Mouse (Mus musculus) MEL (cell line): ENCODE results near the gene Uxt. TPM values are rescaled to one million over a fixed set of nuclear protein-coding genes. Genes with fewer than 3 reads are reported as not detected.
A peak's percentile ranks its signal among the peaks of the same experiment; 100 is the strongest.

Experiments used
- DNase-seq: peaks from one replicate; pipeline ENCODE4 v3.0.0; 2011; ENCODE audit warnings: low read depth, low spot score
- H3K27ac ChIP-seq: 2 replicates; pipeline ENCODE4 v1.5.1; 2012; ENCODE audit warnings: low read depth, mild to moderate bottlenecking, control low read depth, low read length, moderate library complexity; ENCODE audit not compliant: control insufficient read depth
- H3K27me3 ChIP-seq, 2 experiments: fragments of 150-350 bp in 1 of 2; sonication (generic) in 1 of 2; 2 replicates each; pipeline ENCODE4 v1.6.1; 2012; ENCODE audit warnings: low read length in 2 of 2, mild to moderate bottlenecking in 2 of 2, improper control_type of control experiment in 1 of 2, moderate library complexity in 1 of 2; ENCODE audit not compliant: insufficient read depth in 2 of 2, control insufficient read depth in 1 of 2
- H3K36me3 ChIP-seq, 2 experiments: 2 replicates each; pipeline ENCODE4 v1.6.1; 2012 to 2014; ENCODE audit warnings: low read length in 2 of 2, improper control_type of control experiment in 1 of 2, inconsistent platforms in 1 of 2, mild to moderate bottlenecking in 1 of 2; ENCODE audit not compliant: insufficient read depth in 2 of 2, control insufficient read depth in 1 of 2
- H3K4me1 ChIP-seq, 2 experiments: fragments of 150-350 bp in 1 of 2; sonication (generic) in 1 of 2; 2 replicates each; pipeline ENCODE4 v1.6.1; 2012; ENCODE audit warnings: low read length in 2 of 2, improper control_type of control experiment in 1 of 2, mild to moderate bottlenecking in 1 of 2; ENCODE audit not compliant: insufficient read depth in 2 of 2, control insufficient read depth in 1 of 2
- H3K4me3 ChIP-seq, 2 experiments: fragments of 150-350 bp in 1 of 2; sonication (generic) in 1 of 2; 2 replicates each; pipeline ENCODE4 v1.5.1; 2012; ENCODE audit warnings: low read depth in 2 of 2, low read length in 2 of 2, mild to moderate bottlenecking in 2 of 2, moderate library complexity in 2 of 2, control low read depth in 1 of 2, improper control_type of control experiment in 1 of 2; ENCODE audit not compliant: control insufficient read depth in 1 of 2, insufficient read depth in 1 of 2
- H3K79me2 ChIP-seq: 2 replicates; pipeline ENCODE4 v1.6.1; 2012; ENCODE audit warnings: mild to moderate bottlenecking, low read length, moderate library complexity; ENCODE audit not compliant: control insufficient read depth, poor library complexity, insufficient read depth
- H3K9ac ChIP-seq: 2 replicates; pipeline ENCODE4 v1.6.1; 2012; ENCODE audit warnings: low read depth, mild to moderate bottlenecking, control low read depth, low read length, moderate library complexity; ENCODE audit not compliant: control insufficient read depth, poor library complexity, severe bottlenecking
- H3K9me3 ChIP-seq: fragments of 150-350 bp; sonication (generic); replicated peaks from 2 replicates; pipeline ENCODE4 v1.6.1; 2012; ENCODE audit warnings: mild to moderate bottlenecking, low read length, improper control_type of control experiment, moderate library complexity; ENCODE audit not compliant: insufficient read depth
- BHLHE40 ChIP-seq: IDR thresholded peaks from 2 replicates; pipeline ENCODE4 v1.6.1; 2012; ENCODE audit warnings: low read depth, mild to moderate bottlenecking, inconsistent platforms, low read length, improper control_type of control experiment, borderline replicate concordance
- CHD1 ChIP-seq: IDR thresholded peaks from 2 replicates; pipeline ENCODE4 v1.6.1; 2012; ENCODE audit warnings: low read depth, mild to moderate bottlenecking, inconsistent platforms, low read length, improper control_type of control experiment
- CHD2 ChIP-seq: IDR thresholded peaks from 2 replicates; pipeline ENCODE4 v1.6.1; 2011; ENCODE audit warnings: low read length, improper control_type of control experiment
- CTCF ChIP-seq, 3 experiments: IDR thresholded peaks in 2 of 3; conservative IDR thresholded peaks in 1 of 3; 2 replicates each; pipeline ENCODE4 v1.5.1; 2011 to 2012; ENCODE audit warnings: low read length in 3 of 3, low read depth in 2 of 3, mild to moderate bottlenecking in 2 of 3, improper control_type of control experiment in 1 of 3, inconsistent platforms in 1 of 3, mixed read lengths in 1 of 3, moderate library complexity in 1 of 3; ENCODE audit not compliant: control insufficient read depth in 1 of 3, insufficient read depth in 1 of 3, poor library complexity in 1 of 3, severe bottlenecking in 1 of 3
- ELF1 ChIP-seq: IDR thresholded peaks from 2 replicates; pipeline ENCODE4 v1.6.1; 2014; ENCODE audit warnings: low read depth, mild to moderate bottlenecking, inconsistent platforms, low read length, improper control_type of control experiment, moderate library complexity
- EP300 ChIP-seq, 2 experiments: IDR thresholded peaks; 2 replicates each; pipeline ENCODE4 v1.6.1; 2011; ENCODE audit warnings: improper control_type of control experiment in 2 of 2, low read length in 2 of 2, low read depth in 1 of 2, mild to moderate bottlenecking in 1 of 2
- GABPA ChIP-seq: IDR thresholded peaks from 2 replicates; pipeline ENCODE4 v1.6.1; 2012; ENCODE audit warnings: low read depth, mild to moderate bottlenecking, inconsistent platforms, low read length, improper control_type of control experiment, moderate library complexity
- GATA1 ChIP-seq: IDR thresholded peaks from 2 replicates; pipeline ENCODE4 v1.6.1; 2011; ENCODE audit warnings: low read depth, low read length, improper control_type of control experiment
- JUND ChIP-seq: IDR thresholded peaks from 2 replicates; pipeline ENCODE4 v1.6.1; 2011; ENCODE audit warnings: low read depth, mild to moderate bottlenecking, improper control_type of control experiment, low read length
- MAFK ChIP-seq: IDR thresholded peaks from 2 replicates; pipeline ENCODE4 v1.6.1; 2011; ENCODE audit warnings: low read depth, mild to moderate bottlenecking, low read length, improper control_type of control experiment, borderline replicate concordance
- MAX ChIP-seq: IDR thresholded peaks from 2 replicates; pipeline ENCODE4 v1.6.1; 2011; ENCODE audit warnings: low read length, improper control_type of control experiment
- MAZ ChIP-seq: IDR thresholded peaks from 2 replicates; pipeline ENCODE4 v1.6.1; 2012; ENCODE audit warnings: low read depth, mild to moderate bottlenecking, inconsistent platforms, low read length, improper control_type of control experiment
- MEF2A ChIP-seq: IDR thresholded peaks from 2 replicates; pipeline ENCODE4 v1.6.1; 2014; ENCODE audit warnings: low read depth, mild to moderate bottlenecking, inconsistent platforms, low read length, improper control_type of control experiment; ENCODE audit not compliant: poor library complexity, insufficient replicate concordance, severe bottlenecking; ENCODE audit errors: extremely low read depth
- MYB ChIP-seq: IDR thresholded peaks from 2 replicates; pipeline ENCODE4 v1.6.1; 2011; ENCODE audit warnings: mild to moderate bottlenecking, low read depth, low read length, improper control_type of control experiment
- MYC ChIP-seq: IDR thresholded peaks from 2 replicates; pipeline ENCODE4 v1.6.1; 2011; ENCODE audit warnings: low read depth, mild to moderate bottlenecking, low read length, improper control_type of control experiment, moderate library complexity
- NRF1 ChIP-seq: IDR thresholded peaks from 2 replicates; pipeline ENCODE4 v1.6.1; 2014; ENCODE audit warnings: low read depth, mild to moderate bottlenecking, inconsistent platforms, low read length, improper control_type of control experiment, moderate library complexity; ENCODE audit not compliant: poor library complexity, insufficient read depth, severe bottlenecking
- POLR2A ChIP-seq, 2 experiments: IDR thresholded peaks; 2 replicates each; pipeline ENCODE4 v1.6.1; 2011 to 2012; ENCODE audit warnings: low read length in 2 of 2, mild to moderate bottlenecking in 2 of 2, control low read depth in 1 of 2, improper control_type of control experiment in 1 of 2, low read depth in 1 of 2, moderate library complexity in 1 of 2; ENCODE audit not compliant: control insufficient read depth in 1 of 2, insufficient read depth in 1 of 2, poor library complexity in 1 of 2
- POLR2AphosphoS2 ChIP-seq: IDR thresholded peaks from 2 replicates; pipeline ENCODE4 v1.6.1; 2011; ENCODE audit warnings: low read length, improper control_type of control experiment
- POLR2AphosphoS5 ChIP-seq: IDR thresholded peaks from 2 replicates; pipeline ENCODE4 v1.6.1; 2012; ENCODE audit warnings: low read depth, borderline replicate concordance, mild to moderate bottlenecking, inconsistent platforms, low read length, moderate library complexity, mixed read lengths
- RAD21 ChIP-seq: IDR thresholded peaks from 2 replicates; pipeline ENCODE4 v1.6.1; 2011; ENCODE audit warnings: mild to moderate bottlenecking, low read depth, low read length, improper control_type of control experiment
- RCOR1 ChIP-seq: IDR thresholded peaks from 2 replicates; pipeline ENCODE4 v1.6.1; 2012; ENCODE audit warnings: low read depth, mild to moderate bottlenecking, inconsistent platforms, low read length, improper control_type of control experiment
- SIN3A ChIP-seq: IDR thresholded peaks from 2 replicates; pipeline ENCODE4 v1.6.1; 2012; ENCODE audit warnings: low read length, improper control_type of control experiment, inconsistent platforms
- SMC3 ChIP-seq: IDR thresholded peaks from 2 replicates; pipeline ENCODE4 v1.6.1; 2011; ENCODE audit warnings: low read depth, low read length, improper control_type of control experiment
- TAL1 ChIP-seq: IDR thresholded peaks from 2 replicates; pipeline ENCODE4 v1.6.1; 2012; ENCODE audit warnings: mild to moderate bottlenecking, inconsistent platforms, low read length, moderate library complexity, mixed read lengths
- TBP ChIP-seq: IDR thresholded peaks from 2 replicates; pipeline ENCODE4 v1.8.0; 2011; ENCODE audit warnings: low read depth, low read length, improper control_type of control experiment
- TCF12 ChIP-seq: IDR thresholded peaks from 2 replicates; pipeline ENCODE4 v1.6.1; 2014; ENCODE audit warnings: low read depth, mild to moderate bottlenecking, inconsistent platforms, low read length, improper control_type of control experiment, moderate library complexity
- USF1 ChIP-seq: IDR thresholded peaks from 2 replicates; pipeline ENCODE4 v1.6.1; 2014; ENCODE audit warnings: low read depth, mild to moderate bottlenecking, inconsistent platforms, low read length, improper control_type of control experiment, moderate library complexity
- USF2 ChIP-seq, 2 experiments: IDR thresholded peaks; 2 replicates each; pipeline ENCODE4 v1.6.1; 2011 to 2012; ENCODE audit warnings: improper control_type of control experiment in 2 of 2, low read length in 2 of 2, borderline replicate concordance in 1 of 2, inconsistent platforms in 1 of 2, low read depth in 1 of 2, mild to moderate bottlenecking in 1 of 2; ENCODE audit not compliant: insufficient read depth in 1 of 2
- ZC3H11A ChIP-seq: IDR thresholded peaks from 2 replicates; pipeline ENCODE4 v1.6.1; 2012; ENCODE audit warnings: low read depth, mild to moderate bottlenecking, inconsistent platforms, low read length, improper control_type of control experiment
- ZKSCAN1 ChIP-seq: IDR thresholded peaks from 2 replicates; pipeline ENCODE4 v1.6.1; 2012; ENCODE audit warnings: low read depth, mild to moderate bottlenecking, inconsistent platforms, low read length, improper control_type of control experiment, moderate library complexity
- ZMIZ1 ChIP-seq: IDR thresholded peaks from 2 replicates; pipeline ENCODE4 v1.6.1; 2012; ENCODE audit warnings: low read depth, mild to moderate bottlenecking, inconsistent platforms, low read length, improper control_type of control experiment, moderate library complexity
- ZNF384 ChIP-seq: IDR thresholded peaks from 2 replicates; pipeline ENCODE4 v1.6.1; 2012; ENCODE audit warnings: low read depth, mild to moderate bottlenecking, inconsistent platforms, low read length, improper control_type of control experiment
- polyA plus RNA-seq, 2 experiments: library from polyadenylated mRNA; stranded (reverse) in 1 of 2; unstranded in 1 of 2; fragments of >175 nt in 1 of 2; fragments of >200 nt in 1 of 2; gene quantifications; 2 replicates each; pipeline versions ENCODE4 v1.2.1 to v1.2.4; 2012; ENCODE audit warnings: low replicate concordance in 2 of 2, low read depth in 1 of 2; ENCODE audit not compliant: insufficient read length in 2 of 2, insufficient read depth in 1 of 2, missing spikeins in 1 of 2
- total RNA-seq: library from RNA; depleted of rRNA; stranded (reverse); fragments of 300-350 nt; gene quantifications from 2 replicates; pipeline ENCODE4 v1.2.3, GENCODE M21; 2012

Uxt gene
- total and polyA plus RNA-seq, 3 experiments = 62.3 to 88.8 TPM; not detected in 1

DNA sequence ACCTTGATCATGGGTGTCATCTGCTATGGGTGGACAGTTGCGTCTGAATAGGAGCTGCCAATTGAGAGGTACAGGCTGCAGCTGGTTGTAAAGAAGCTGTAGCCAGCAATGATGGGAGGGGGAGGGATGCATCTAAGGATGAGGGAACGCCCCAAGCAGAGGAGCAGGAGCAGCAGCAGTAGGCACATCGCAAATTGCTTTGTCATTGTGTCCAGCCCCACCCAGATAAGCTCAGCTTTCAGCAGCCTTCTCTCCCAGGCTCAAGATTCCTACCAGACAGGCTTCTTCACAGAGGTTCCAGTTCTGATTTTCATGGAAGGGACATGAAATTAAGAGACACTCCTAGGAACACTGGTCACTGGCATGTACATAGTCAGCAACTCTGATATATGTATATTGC is 51.7 kb downstream of the Uxt start:
- Histone ChIP-seq H3K36me3 (peaks cover 0 to 12% of the 10 kb centered on the region in 2 experiments; a peak in 2 of 4 replicates), H3K9ac (no peak overlapping the region), H3K4me1 (peaks cover 6 to 12% of the 10 kb centered on the region in 2 experiments; a peak in 3 of 4 replicates), H3K27ac (no peak overlapping the region), H3K27me3 (no peaks in the 10 kb centered on the region; a peak in 2 of 4 replicates), H3K79me2 (no peaks in the 10 kb centered on the region), H3K4me3 (no peak overlapping the region), H3K9me3 (no peaks in the 10 kb centered on the region)
- DNase-seq = peak; percentile 76
- TF ChIP-seq USF1 = no peak
- TF ChIP-seq POLR2AphosphoS5 = no peak
- TF ChIP-seq TCF12 = no peak
- TF ChIP-seq JUND = no peak
- TF ChIP-seq MAX = 0 out of 2 replicates have a peak, but pooled peaks have one; percentile 21
- no peak for TF ChIP-seq CHD2
- TF ChIP-seq MAFK = 0 out of 2 replicates have a peak, but pooled peaks have one; percentile 49
- no peak for TF ChIP-seq MYB
- TF ChIP-seq ZKSCAN1 = no peak
- 0 out of 2 replicates have a peak, but pooled peaks have one; percentile 31 for TF ChIP-seq MAZ
- no peak for TF ChIP-seq CHD1
- no peak for TF ChIP-seq SIN3A
- no peak for TF ChIP-seq MEF2A
- TF ChIP-seq EP300 (IDR thresholded peaks at IDR 0.05; ENCODE audit: low read depth in 1 of 2, low read length in 2 of 2) = peak; percentile 45 to 50; a peak in 3 of 4 replicates
- TF ChIP-seq NRF1 = no peak
- TF ChIP-seq MYC = 0 out of 2 replicates have a peak, but pooled peaks have one; percentile 20
- TF ChIP-seq RAD21 = no peak
- no peak for TF ChIP-seq ZMIZ1
- peak; percentile 62 for TF ChIP-seq GATA1
- no peak for TF ChIP-seq ELF1
- TF ChIP-seq BHLHE40 = no peak
- peak; percentile 62; the same call in 1 of the 2 replicates for TF ChIP-seq GABPA
- TF ChIP-seq TBP = no peak
- TF ChIP-seq ZC3H11A = no peak
- TF ChIP-seq POLR2A (IDR thresholded peaks at IDR 0.05; ENCODE audit: control insufficient read depth in 1 of 2, insufficient read depth in 1 of 2, low read depth in 1 of 2, low read length in 2 of 2, poor library complexity in 1 of 2) = no peak
- TF ChIP-seq POLR2AphosphoS2 = no peak
- no peak for TF ChIP-seq TAL1
- no peak for TF ChIP-seq ZNF384
- no peak for TF ChIP-seq CTCF (IDR thresholded peaks at IDR 0.05 in 2 of 3, conservative IDR thresholded peaks at IDR 0.05 in 1 of 3; ENCODE audit: control insufficient read depth in 1 of 3, insufficient read depth in 1 of 3, low read depth in 2 of 3, low read length in 3 of 3, poor library complexity in 1 of 3, severe bottlenecking in 1 of 3)
- TF ChIP-seq RCOR1 = peak; percentile 64; the same call in 1 of the 2 replicates
- TF ChIP-seq USF2 (IDR thresholded peaks at IDR 0.05; ENCODE audit: borderline replicate concordance in 1 of 2, insufficient read depth in 1 of 2, low read depth in 1 of 2, low read length in 2 of 2) = no peak
- TF ChIP-seq SMC3 = no peak
